13 mouse cellular contexts compared by ENCODE assay signal in the genomic region with DNA sequence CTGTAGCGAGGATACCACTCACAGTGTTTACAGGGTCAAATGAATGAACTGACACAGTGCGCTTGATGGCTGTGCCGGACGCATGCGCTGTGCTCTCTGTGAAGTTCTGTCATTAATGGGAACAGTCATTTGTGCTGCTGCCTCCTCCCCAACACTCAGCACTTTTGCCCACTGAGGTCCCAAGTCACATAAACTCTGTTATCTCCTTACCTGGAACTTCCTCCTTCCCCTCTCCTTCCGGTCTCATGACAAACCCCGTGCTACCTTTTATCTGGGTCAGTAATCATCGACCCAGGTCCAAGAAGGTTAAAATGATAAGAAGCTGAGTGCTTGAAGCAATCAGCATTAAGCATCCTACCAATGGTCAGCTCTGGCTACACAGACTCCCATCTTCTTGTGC.
"Had no signal": no experiment of that assay in that cellular context is flagged by ENCODE, and none has a peak within 500 bp of the region (broad histone marks: within the 10 kb centered on the region; RNA-seq: fewer than 3 reads in every experiment).

No protein-coding gene starts in this region.

- H3K27ac ChIP-seq: left cerebral cortex, adult 2 months; liver, embryonic 13.5 days; midbrain, embryonic 12.5 days; midbrain, embryonic 15.5 days had no signal

- H3K9me3 ChIP-seq: liver, embryonic 13.5 days; midbrain, embryonic 12.5 days; midbrain, embryonic 15.5 days had no signal

- H3K36me3 ChIP-seq: liver, embryonic 13.5 days; midbrain, embryonic 12.5 days; midbrain, embryonic 15.5 days had no signal

- DNase-seq: kidney, adult 11 months; kidney, adult 8-10 months; kidney, postnatal 14 days; kidney, postnatal 4 days; liver, embryonic 13.5 days; lung, adult 2 months; lung, postnatal 14 days; lung, postnatal 4 days; thymus, adult 18-20 months; thymus, postnatal 36 days had no signal

- H3K4me2 ChIP-seq: liver, embryonic 13.5 days; midbrain, embryonic 12.5 days; midbrain, embryonic 15.5 days had no signal

- H3K4me3 ChIP-seq: left cerebral cortex, adult 2 months; liver, embryonic 13.5 days; midbrain, embryonic 12.5 days; midbrain, embryonic 15.5 days had no signal

- ATAC-seq: midbrain, embryonic 15.5 days had no signal

- H3K9ac ChIP-seq: liver, embryonic 13.5 days; midbrain, embryonic 12.5 days; midbrain, embryonic 15.5 days had no signal

- H3K27me3 ChIP-seq: midbrain, embryonic 15.5 days had no signal
